Mouse (Mus musculus): ENCODE measurements at regions not wholly inside any gene's neighbourhood (a gene's known extent, or its start where the extent isn't known, plus 50 kb on each side); places are given as distances from the start of the nearest gene placed in this dataset.

DNA sequence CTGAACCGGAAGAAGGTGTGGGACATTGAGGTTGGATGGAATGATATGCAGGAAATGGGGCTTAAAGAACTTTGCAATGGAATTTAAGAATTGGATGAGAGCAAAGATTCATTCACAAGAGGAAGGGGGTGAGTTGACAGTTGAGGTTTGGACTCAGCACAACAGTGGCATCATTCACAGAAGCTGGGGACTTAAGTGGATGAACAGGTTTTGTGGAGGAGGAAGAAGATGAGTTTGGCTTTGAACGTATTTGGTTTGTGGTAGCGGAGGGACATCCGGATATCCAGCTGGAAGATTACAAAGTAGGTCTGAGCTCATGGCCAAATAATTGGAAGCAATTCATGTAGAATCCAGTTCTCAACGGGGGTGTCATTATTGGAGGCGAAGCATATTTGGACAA is 121.3 kb downstream of the Dusp6 start:
- Histone ChIP-seq H3K79me2 (replicated peaks; ENCODE audit: control insufficient read depth, insufficient read depth, low read length) (no peaks in the 10 kb centered on the region), H3K4me1 (ENCODE audit: control insufficient read depth, insufficient read depth, low read length) (peaks cover 3% of the 10 kb centered on the region), H3K27me3 (ENCODE audit: control insufficient read depth, insufficient read depth, low read length) (no peaks in the 10 kb centered on the region), H3K36me3 (ENCODE audit: control insufficient read depth, insufficient read depth, low read length) (no peaks in the 10 kb centered on the region), H3K4me3 (no peak overlapping the region), H3K27ac (no peak overlapping the region), H3K9ac (ENCODE audit: low read depth, low read length) (no peak overlapping the region)
- WGBS: 58% methylated on average over 6 of the region's 6 CpGs
- intact Hi-C loops (cut with DNase I): no loop called here
- DNase-seq: no peak
- TF ChIP-seq CTCF (IDR thresholded peaks at IDR 0.05): no peak
- TF ChIP-seq EP300 (IDR thresholded peaks at IDR 0.05; ENCODE audit: insufficient read depth, low read depth, low read length): no peak
- no peak for TF ChIP-seq POLR2A (IDR thresholded peaks at IDR 0.05; ENCODE audit: insufficient read depth, low read depth, low read length)

DNA sequence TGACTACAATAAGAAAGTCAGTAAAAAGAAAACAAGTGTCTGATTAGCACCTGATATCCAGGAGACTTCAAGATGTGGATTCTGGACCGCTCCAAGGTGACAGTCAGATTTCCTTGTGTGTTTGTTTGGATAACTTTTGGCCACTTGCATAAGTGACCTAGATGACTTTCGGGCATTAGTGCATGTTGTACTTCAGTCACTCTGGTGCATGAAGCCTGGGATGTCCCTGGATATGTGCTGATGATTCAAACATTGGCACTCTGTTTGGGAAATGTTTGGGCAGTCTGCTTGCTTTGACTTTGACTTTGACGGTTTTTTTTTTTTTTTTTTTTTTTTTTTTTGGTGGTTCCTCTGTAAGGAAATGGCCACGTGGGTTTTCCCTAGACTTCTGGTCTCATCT is 121.8 kb downstream of the Dusp6 start:
- intact Hi-C loops (cut with DNase I): no loop called here
- Histone ChIP-seq H3K36me3 (ENCODE audit: control insufficient read depth, insufficient read depth, low read length) (no peaks in the 10 kb centered on the region), H3K9ac (ENCODE audit: low read depth, low read length) (no peak overlapping the region), H3K4me3 (no peak overlapping the region), H3K4me1 (ENCODE audit: control insufficient read depth, insufficient read depth, low read length) (peaks cover 3% of the 10 kb centered on the region), H3K79me2 (replicated peaks; ENCODE audit: control insufficient read depth, insufficient read depth, low read length) (no peaks in the 10 kb centered on the region), H3K27ac (no peak overlapping the region), H3K27me3 (ENCODE audit: control insufficient read depth, insufficient read depth, low read length) (no peaks in the 10 kb centered on the region)
- no peak for DNase-seq
- no peak for TF ChIP-seq POLR2A (IDR thresholded peaks at IDR 0.05; ENCODE audit: insufficient read depth, low read depth, low read length)
- no peak for TF ChIP-seq CTCF (IDR thresholded peaks at IDR 0.05)
- no peak for TF ChIP-seq EP300 (IDR thresholded peaks at IDR 0.05; ENCODE audit: insufficient read depth, low read depth, low read length)
- 48% methylated on average over 4 of the region's 4 CpGs for WGBS

DNA sequence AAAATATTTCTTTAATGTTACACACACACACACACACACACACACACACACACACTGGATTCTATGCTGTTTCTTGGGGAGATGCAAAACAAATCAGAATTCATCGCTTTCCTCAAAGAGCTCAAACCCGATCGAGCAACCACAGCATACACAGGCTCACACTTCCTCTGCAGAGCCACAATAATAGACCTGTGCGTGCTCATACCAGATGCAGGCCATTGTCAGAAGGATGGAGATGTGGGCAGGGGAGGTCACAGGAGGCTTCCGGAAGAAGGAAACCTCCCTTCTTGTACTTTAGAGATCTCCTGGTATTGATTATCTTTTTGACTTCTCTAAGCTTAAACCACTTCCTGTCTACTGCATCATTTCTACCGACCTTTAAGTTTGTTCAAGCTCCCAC is 122.8 kb downstream of the Dusp6 start:
- H3K9ac ChIP-seq (ENCODE audit: low read depth, low read length): no peak overlapping the region
- H3K79me2 ChIP-seq (replicated peaks; ENCODE audit: control insufficient read depth, insufficient read depth, low read length): no peaks in the 10 kb centered on the region
- H3K27me3 ChIP-seq (ENCODE audit: control insufficient read depth, insufficient read depth, low read length): no peaks in the 10 kb centered on the region
- WGBS: 57% methylated on average over 6 of the region's 6 CpGs
- H3K4me1 ChIP-seq (ENCODE audit: control insufficient read depth, insufficient read depth, low read length): peaks cover 3% of the 10 kb centered on the region
- H3K4me3 ChIP-seq: no peak overlapping the region
- DNase-seq: no peak
- H3K36me3 ChIP-seq (ENCODE audit: control insufficient read depth, insufficient read depth, low read length): no peaks in the 10 kb centered on the region
- H3K27ac ChIP-seq: no peak overlapping the region
- intact Hi-C loops (cut with DNase I): no loop called here
- TF ChIP-seq CTCF (IDR thresholded peaks at IDR 0.05): no peak
- no peak for TF ChIP-seq POLR2A (IDR thresholded peaks at IDR 0.05; ENCODE audit: insufficient read depth, low read depth, low read length)
- no peak for TF ChIP-seq EP300 (IDR thresholded peaks at IDR 0.05; ENCODE audit: insufficient read depth, low read depth, low read length)

DNA sequence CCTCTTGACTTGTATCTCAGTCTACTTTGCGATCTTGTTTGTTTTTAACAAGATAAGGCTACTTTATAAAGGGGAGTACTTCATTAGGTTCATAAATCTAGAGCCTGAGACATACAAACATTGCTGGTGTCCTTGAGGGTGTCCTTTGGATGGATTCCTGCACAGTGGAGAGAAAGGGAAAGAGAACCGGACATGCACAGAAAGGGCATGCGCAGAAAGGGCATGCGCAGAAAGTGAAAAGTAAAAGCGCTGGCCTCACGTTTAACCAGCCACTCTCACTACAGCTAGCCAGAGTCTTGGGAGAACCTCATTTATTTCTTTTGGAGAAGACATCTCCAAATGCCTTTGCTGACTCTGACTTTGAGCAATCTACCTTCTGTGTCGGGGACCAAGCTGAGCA is 125.5 kb downstream of the Dusp6 start:
- DNase-seq: no peak
- 88% methylated on average over 7 of the region's 7 CpGs for WGBS
- Histone ChIP-seq H3K27ac (no peak overlapping the region), H3K4me1 (ENCODE audit: control insufficient read depth, insufficient read depth, low read length) (peaks cover 4% of the 10 kb centered on the region), H3K36me3 (ENCODE audit: control insufficient read depth, insufficient read depth, low read length) (no peaks in the 10 kb centered on the region), H3K4me3 (no peak overlapping the region), H3K9ac (ENCODE audit: low read depth, low read length) (no peak overlapping the region), H3K79me2 (replicated peaks; ENCODE audit: control insufficient read depth, insufficient read depth, low read length) (no peaks in the 10 kb centered on the region), H3K27me3 (ENCODE audit: control insufficient read depth, insufficient read depth, low read length) (no peaks in the 10 kb centered on the region)
- TF ChIP-seq EP300 (IDR thresholded peaks at IDR 0.05; ENCODE audit: insufficient read depth, low read depth, low read length) (no peak), POLR2A (IDR thresholded peaks at IDR 0.05; ENCODE audit: insufficient read depth, low read depth, low read length) (no peak), CTCF (IDR thresholded peaks at IDR 0.05) (no peak)
- intact Hi-C loops (cut with DNase I): no loop called here

DNA sequence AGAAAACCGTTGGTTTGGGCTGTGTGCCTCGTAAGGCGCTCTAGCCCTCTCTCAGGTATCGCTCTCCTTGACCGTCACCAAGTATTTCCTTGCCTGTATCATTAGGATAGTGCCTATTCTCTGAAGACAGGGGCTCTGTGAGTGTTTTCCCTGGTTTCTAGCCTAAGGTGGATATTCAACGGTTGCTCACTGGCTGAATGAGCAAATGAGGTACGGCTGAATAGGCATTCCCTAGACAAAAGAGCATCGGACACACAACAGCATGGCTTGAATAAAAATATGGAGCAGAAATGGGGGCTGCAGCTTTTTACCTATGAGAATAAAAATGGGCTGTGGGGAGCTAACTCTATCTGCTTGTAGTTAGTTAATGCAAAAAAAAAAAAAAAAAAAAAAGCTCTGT is 126.0 kb downstream of the Dusp6 start:
- Histone ChIP-seq H3K27me3 (ENCODE audit: control insufficient read depth, insufficient read depth, low read length) (no peaks in the 10 kb centered on the region), H3K9ac (ENCODE audit: low read depth, low read length) (no peak overlapping the region), H3K4me3 (no peak overlapping the region), H3K4me1 (ENCODE audit: control insufficient read depth, insufficient read depth, low read length) (peaks cover 6% of the 10 kb centered on the region), H3K27ac (no peak overlapping the region), H3K36me3 (ENCODE audit: control insufficient read depth, insufficient read depth, low read length) (no peaks in the 10 kb centered on the region), H3K79me2 (replicated peaks; ENCODE audit: control insufficient read depth, insufficient read depth, low read length) (no peaks in the 10 kb centered on the region)
- no peak for DNase-seq
- WGBS: 93% methylated on average over 8 of the region's 8 CpGs
- intact Hi-C loops (cut with DNase I): no loop called here
- TF ChIP-seq CTCF (IDR thresholded peaks at IDR 0.05) (no peak), EP300 (IDR thresholded peaks at IDR 0.05; ENCODE audit: insufficient read depth, low read depth, low read length) (no peak), POLR2A (IDR thresholded peaks at IDR 0.05; ENCODE audit: insufficient read depth, low read depth, low read length) (no peak)

DNA sequence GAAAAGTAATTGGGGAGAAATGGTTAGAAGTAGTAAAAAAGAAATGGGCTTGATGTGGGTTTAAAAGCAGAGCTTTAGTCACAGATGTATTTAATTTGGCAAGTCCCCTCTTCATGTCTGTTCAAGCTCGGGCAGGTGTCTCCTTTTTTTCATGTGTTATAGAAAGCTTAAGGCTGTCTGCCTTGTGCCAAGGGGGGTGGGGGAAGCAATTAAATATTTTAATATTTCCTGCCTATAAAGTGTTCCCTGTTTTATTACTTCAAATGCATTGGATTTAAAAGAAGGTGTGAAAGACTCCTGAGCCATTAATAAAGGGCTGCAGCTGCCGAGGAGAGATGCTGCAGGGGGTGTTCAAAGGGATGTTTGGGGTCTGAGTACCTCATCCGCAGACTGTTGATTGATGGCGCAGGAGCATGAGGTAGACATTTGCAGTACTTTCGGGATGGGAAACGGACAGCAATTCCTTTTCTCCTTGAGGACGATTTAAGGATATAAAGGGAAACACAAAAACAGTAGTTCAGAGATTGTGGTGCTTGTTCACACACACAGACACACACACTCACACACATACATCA is 127.7 kb downstream of the Dusp6 start:
- Histone ChIP-seq H3K27me3 (ENCODE audit: control insufficient read depth, insufficient read depth, low read length) (no peaks in the 10 kb centered on the region), H3K4me3 (no peak overlapping the region), H3K27ac (no peak overlapping the region), H3K9ac (ENCODE audit: low read depth, low read length) (no peak overlapping the region), H3K36me3 (ENCODE audit: control insufficient read depth, insufficient read depth, low read length) (no peaks in the 10 kb centered on the region), H3K4me1 (ENCODE audit: control insufficient read depth, insufficient read depth, low read length) (peaks cover 3% of the 10 kb centered on the region), H3K79me2 (replicated peaks; ENCODE audit: control insufficient read depth, insufficient read depth, low read length) (no peaks in the 10 kb centered on the region)
- 88% methylated on average over 7 of the region's 7 CpGs for whole genome bisulfite sequencing
- TF ChIP-seq POLR2A (IDR thresholded peaks at IDR 0.05; ENCODE audit: insufficient read depth, low read depth, low read length) (no peak), EP300 (IDR thresholded peaks at IDR 0.05; ENCODE audit: insufficient read depth, low read depth, low read length) (no peak), CTCF (IDR thresholded peaks at IDR 0.05) (no peak)
- no peak for DNase-seq
- intact Hi-C loops (cut with DNase I): no loop called here
